7 mouse cellular contexts compared by ENCODE assay signal in the genomic region with DNA sequence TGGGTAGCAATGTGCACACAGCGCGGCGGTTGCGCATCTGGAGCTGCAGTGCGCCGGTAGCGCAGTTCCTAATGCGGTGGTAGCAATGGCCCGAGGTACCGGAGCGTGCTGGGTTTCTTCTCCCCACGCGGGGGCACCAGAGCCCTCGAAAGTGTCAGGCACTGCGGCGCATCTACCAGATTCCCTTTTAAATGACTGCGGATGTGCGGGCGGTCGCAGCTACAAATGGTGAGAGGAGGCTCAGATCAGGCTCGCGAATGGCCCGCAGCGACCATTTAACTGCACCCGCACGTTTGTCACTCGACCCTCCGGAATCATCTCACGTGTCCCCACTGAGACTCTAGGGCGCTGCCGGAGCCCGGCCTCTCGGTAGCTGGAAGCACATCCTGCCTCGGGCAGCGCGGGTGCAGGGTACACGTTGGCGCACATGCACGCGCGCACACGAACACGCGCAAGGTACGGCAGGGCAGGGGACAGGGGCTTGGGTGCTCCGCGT. TPM values are rescaled to one million over a fixed set of nuclear protein-coding genes. Genes with fewer than 3 reads are reported as not detected.
DNase-seq lines count a peak whose midpoint lies in the region; ATAC-seq lines count a peak whose summit lies in the region.

TSS of gene Ntrk2 (plus strand) at position 173 of the 496 bp plus-strand sequence.

- ATAC-seq in forebrain, embryonic 13.5 days, result peak; percentile 83
- peak; percentile 47; the same call in 1 of the 2 replicates for ATAC-seq in heart, embryonic 15.5 days (replicated peaks; ENCODE audit: insufficient number of reproducible peaks, insufficient read depth, low FRiP score, low read depth)
- ATAC-seq in neural tube, embryonic 11.5 days (ENCODE audit: insufficient read depth, low FRiP score, low TSS enrichment), result peak; percentile 73

- peak within 1 kb of the TSS; percentile 79 for H3K4me2 ChIP-seq in forebrain, embryonic 13.5 days
- peak within 1 kb of the TSS; percentile 98 for H3K4me2 ChIP-seq in heart, embryonic 15.5 days
- peak within 1 kb of the TSS; percentile 96 for H3K4me2 ChIP-seq in neural tube, embryonic 11.5 days (ENCODE audit: low read depth)

- peaks cover 18% of the 10 kb centered on the region for H3K27me3 ChIP-seq in forebrain, embryonic 13.5 days
- peaks cover 63% of the 10 kb centered on the region for H3K27me3 ChIP-seq in heart, embryonic 15.5 days
- peaks cover 11% of the 10 kb centered on the region; the same call in 1 of the 2 replicates for H3K27me3 ChIP-seq in neural tube, embryonic 11.5 days (ENCODE audit: control insufficient read depth, insufficient read depth, low read length)

- peaks cover 30% of the 10 kb centered on the region for H3K4me1 ChIP-seq in forebrain, embryonic 13.5 days
- peaks cover 23% of the 10 kb centered on the region for H3K4me1 ChIP-seq in heart, embryonic 15.5 days (replicated peaks)
- no peaks in the 10 kb centered on the region; the same call in 1 of the 2 replicates for H3K4me1 ChIP-seq in neural tube, embryonic 11.5 days (ENCODE audit: control insufficient read depth, insufficient read depth, low read length)

- H3K4me3 ChIP-seq in forebrain, embryonic 13.5 days, result peak within 1 kb of the TSS; percentile 81
- peak within 1 kb of the TSS; percentile 60 for H3K4me3 ChIP-seq in heart, embryonic 15.5 days
- H3K4me3 ChIP-seq in neural tube, embryonic 11.5 days (ENCODE audit: low read depth, low read length), result peak within 1 kb of the TSS; percentile 75

- H3K9me3 ChIP-seq in forebrain, embryonic 13.5 days (replicated peaks), result no peaks in the 10 kb centered on the region; the same call in 1 of the 2 replicates
- H3K9me3 ChIP-seq in heart, embryonic 15.5 days (replicated peaks), result no peaks in the 10 kb centered on the region
- no peaks in the 10 kb centered on the region for H3K9me3 ChIP-seq in neural tube, embryonic 11.5 days (ENCODE audit: control insufficient read depth, low read length)

- H3K27ac ChIP-seq in forebrain, embryonic 13.5 days, result peak within 1 kb of the TSS; percentile 93
- H3K27ac ChIP-seq in heart, embryonic 15.5 days, result 0 out of 2 replicates have a peak within 1 kb of the TSS, but pooled peaks have one; percentile 26
- peak within 1 kb of the TSS; percentile 64 for H3K27ac ChIP-seq in neural tube, embryonic 11.5 days (ENCODE audit: low read depth, low read length)

- no peaks in the 10 kb centered on the region for H3K36me3 ChIP-seq in forebrain, embryonic 13.5 days (ENCODE audit: poor library complexity, severe bottlenecking)
- no peaks in the 10 kb centered on the region for H3K36me3 ChIP-seq in heart, embryonic 15.5 days
- H3K36me3 ChIP-seq in neural tube, embryonic 11.5 days (ENCODE audit: control insufficient read depth, insufficient read depth, low read length), result no peaks in the 10 kb centered on the region

- peak within 1 kb of the TSS; percentile 93 for H3K9ac ChIP-seq in forebrain, embryonic 13.5 days
- peak within 1 kb of the TSS; percentile 42; the same call in 1 of the 2 replicates for H3K9ac ChIP-seq in heart, embryonic 15.5 days
- peak within 1 kb of the TSS; percentile 81 for H3K9ac ChIP-seq in neural tube, embryonic 11.5 days (ENCODE audit: low read length)

- DNase-seq in cerebellum, adult 11-12 months, result peak; percentile 91
- peak; percentile 89 for DNase-seq in kidney, postnatal 10 days
- peak; percentile 68 for DNase-seq in liver
- peak; percentile 93 for DNase-seq in neural tube, embryonic 11.5 days (ENCODE audit: low spot score)
- peak; percentile 29 for DNase-seq in thymus, postnatal 0 days (ENCODE audit: low spot score)

- WGBS in forebrain, embryonic 13.5 days, result under 1% methylated on average over 47 of the region's 47 CpGs
- WGBS in heart, embryonic 15.5 days, result under 1% methylated on average over 47 of the region's 47 CpGs
- WGBS in neural tube, embryonic 11.5 days, result under 1% methylated on average over 47 of the region's 47 CpGs

RNA-seq across cellular contexts. Expression of gene Ntrk2, which starts in this region (rescaled TPM):
- polyA plus RNA-seq in forebrain, embryonic 13.5 days (2015; fragmentation: Nextera tagmentation; extraction: Ambion mirVana), result 51.4 and 60.2 TPM in 2 replicates
- polyA plus RNA-seq in heart, embryonic 15.5 days (2015; fragmentation: Nextera tagmentation; extraction: Ambion mirVana), result 4.8 and 8.8 TPM in 2 replicates
- polyA plus RNA-seq in neural tube, embryonic 11.5 days (2014; fragmentation: Nextera tagmentation; extraction: Ambion mirVana), result 58.3 and 59.2 TPM in 2 replicates
- 1.0 and 1.2 TPM in 2 replicates for polyA plus RNA-seq in thymus, postnatal 0 days (2015; fragmentation: Nextera tagmentation; extraction: Ambion mirVana)

Comparison
In these comparisons a context has a peak if more than half of its experiments do, and no peak if none do; other contexts are left out.
1. Peak in every context shown above with its lines: DNase-seq, ATAC-seq, H3K4me3 ChIP-seq and H3K27ac ChIP-seq.
2. DNase-seq: peak in every context shown above with its lines; median percentile 93 in neural tube, embryonic 11.5 days; 91 in cerebellum, adult 11-12 months; 89 in kidney, postnatal 10 days; 68 in liver; 29 in thymus, postnatal 0 days.
3. H3K27ac ChIP-seq: peak in every context shown above with its lines; median percentile 93 in forebrain, embryonic 13.5 days; 64 in neural tube, embryonic 11.5 days; 26 in heart, embryonic 15.5 days.
4. H3K9ac ChIP-seq: peak in every context shown above with its lines; median percentile 93 in forebrain, embryonic 13.5 days; 81 in neural tube, embryonic 11.5 days; 42 in heart, embryonic 15.5 days.